Mouse (Mus musculus): Measurements from ENCODE around the gene Hcn3.

Hcn3 gene

DNA sequence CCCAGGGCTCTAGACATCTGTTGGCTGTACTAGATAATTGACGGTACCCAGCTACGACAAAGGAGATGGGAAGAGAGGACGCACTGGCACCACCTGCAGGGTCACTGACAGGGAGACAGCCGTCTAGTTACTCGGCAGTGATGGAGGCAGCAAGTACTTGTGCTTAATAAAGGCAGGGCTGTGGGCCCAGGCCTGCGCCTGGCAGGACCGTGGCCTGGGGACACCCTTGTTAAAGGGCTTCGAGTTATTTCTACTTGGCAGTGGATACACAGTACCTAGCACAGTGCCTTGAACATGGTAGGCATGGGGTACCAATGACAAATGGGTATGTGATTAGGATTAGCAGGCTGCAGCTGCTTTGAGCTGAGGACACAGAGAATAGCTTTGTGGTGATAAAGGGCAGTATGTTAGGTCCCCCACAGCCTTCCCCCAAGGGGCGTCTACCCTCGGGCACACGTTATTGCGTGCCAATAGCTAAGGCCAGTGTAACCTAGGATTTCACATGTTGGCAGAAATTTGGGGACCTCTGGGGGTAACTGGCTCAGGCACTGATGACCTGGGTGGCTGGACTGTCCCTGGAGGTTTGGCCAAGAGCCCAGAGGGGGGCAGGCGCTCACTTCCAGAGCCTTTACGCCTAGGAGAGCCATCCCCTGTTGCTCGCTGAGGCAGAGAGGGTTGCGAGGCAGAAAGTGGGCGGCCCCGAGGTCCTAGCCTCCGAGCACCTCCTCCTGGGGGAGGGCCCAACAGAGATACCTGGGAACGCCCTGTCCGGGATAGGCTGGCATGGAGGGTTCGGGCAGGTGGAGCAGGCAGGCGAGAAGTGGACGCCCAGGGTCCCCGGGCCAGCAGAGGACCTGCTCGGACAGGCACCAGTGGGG, 12.7 kb downstream of the Hcn3 start:
- DNase-seq (ENCODE audit: low spot score in 2 of 2) = peak; percentile 46 to 73

DNA sequence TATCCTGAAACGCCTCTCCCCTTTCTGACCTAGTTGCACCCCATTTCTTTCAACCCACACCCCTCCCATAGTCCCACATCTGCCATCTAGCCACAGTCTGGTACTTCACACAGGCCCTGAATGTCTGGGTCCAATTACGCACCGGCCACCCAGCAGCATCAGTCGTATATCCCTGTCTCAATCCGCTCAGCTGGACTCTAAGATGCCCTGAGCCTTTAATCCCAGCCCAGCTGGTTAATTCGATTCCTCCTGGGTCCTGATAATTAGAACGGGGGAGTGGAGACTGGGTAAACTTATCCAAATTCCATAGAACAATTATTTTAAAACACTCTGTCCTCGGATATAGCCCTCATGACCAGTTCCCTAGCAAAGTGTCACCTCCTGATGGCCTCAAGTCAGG, 14.4 kb downstream of the Hcn3 start:
- DNase-seq (ENCODE audit: low spot score in 2 of 2) = no peak

DNA sequence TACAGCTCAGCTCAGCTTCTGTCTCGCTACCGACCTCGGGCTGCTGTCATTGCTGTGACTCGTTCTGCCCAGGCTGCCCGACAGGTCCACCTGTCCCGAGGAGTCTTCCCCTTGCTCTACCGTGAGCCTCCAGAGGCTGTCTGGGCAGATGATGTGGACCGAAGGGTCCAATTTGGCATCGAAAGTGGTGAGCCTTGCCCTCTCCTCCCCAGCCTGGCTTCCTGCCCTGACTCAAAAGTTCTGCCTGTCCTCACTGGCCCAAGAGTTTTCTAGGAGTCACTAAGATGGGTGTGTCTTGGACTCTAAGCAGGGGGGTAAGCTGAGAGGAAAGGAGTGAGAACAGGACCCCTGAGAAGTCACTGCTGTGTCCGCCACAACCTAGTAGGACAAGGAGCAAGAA, 15.2 kb downstream of the Hcn3 start:
- no peak for DNase-seq (ENCODE audit: low spot score in 2 of 2)

DNA sequence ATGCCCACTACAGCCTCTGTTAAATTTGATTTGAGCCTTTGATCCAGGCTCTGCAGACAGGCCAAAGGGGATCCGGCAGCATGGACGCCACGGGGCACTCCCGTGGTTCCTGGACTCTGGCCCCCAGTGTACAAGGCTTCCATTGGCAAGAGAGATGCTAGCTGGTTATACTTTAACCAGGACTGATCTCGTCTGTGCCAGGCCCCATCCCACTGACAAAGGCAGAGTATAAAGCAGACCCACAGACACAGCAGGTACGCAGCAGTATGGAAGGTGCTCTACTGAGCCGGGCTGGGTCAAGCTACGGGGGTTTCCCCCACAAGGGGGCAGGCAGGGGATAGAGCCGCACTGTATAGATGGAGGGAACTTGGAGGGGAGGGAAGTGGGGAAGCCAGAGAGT, 23.6 kb downstream of the Hcn3 start:
- DNase-seq (ENCODE audit: low spot score in 2 of 2) = peak; percentile 54 to 74

DNA sequence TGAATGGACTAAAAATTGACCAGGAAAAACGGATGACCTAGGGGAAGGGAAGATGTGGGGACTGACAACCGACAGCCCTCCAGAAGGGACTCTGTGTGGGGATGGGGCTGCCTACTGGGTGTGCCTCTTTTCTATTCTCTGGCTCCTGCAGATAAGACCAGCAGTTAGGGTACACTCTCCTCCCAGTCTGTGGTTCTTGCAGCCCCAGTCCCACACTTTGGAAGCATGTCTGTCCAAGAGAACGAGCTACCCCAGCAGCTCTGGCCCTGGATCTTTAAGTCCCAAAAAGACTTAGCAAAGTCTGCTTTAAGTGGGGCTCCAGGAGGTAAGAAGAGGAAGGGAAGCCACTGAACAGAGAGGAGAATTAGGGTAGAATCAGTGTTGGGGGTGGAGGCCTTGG, 24.0 kb downstream of the Hcn3 start, which contains the start of gene Pklr:
Pklr (plus strand) TSS at position 185 of the 400 bp plus-strand sequence.
- no peak for DNase-seq (ENCODE audit: low spot score in 2 of 2)

DNA sequence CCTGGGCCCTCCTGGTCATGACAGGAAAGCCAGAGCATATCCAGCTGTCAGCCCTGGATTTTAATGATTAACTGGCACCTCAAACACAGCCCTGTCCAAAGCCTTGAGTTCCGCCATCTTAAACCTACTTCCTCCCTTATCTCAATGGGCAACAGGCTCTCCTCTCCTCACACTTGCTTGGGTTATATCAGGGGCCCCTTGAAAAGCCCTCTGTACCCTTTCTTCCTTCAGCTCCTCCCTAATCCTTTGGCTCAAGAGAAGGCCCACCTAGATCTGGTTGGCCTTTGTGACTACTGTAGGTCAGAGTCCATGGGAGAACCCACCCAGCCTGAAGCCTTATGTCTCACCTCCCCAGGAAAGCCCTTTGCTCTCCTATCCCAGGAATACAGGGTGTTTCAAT, 26.2 kb downstream of the Hcn3 start:
- no peak for DNase-seq (ENCODE audit: low spot score in 2 of 2)

DNA sequence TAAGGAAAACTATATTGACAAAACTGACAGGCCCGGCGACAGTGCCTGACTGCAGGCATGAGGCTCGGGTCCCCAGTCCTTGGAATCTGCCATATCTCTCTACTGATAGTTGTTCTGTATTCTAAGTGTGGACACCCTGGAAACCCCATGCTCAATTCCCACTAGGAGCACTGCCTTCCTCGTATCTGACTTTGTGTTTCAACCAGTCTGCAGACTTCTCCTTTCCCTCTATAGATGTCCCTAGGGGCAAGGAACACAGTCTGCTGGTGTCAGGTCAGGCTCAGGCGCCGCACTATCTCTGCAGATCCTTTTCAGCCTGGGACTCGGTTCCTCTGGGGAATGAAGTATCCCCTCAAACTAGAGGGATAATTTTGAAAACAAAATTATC, 26.9 kb downstream of the Hcn3 start:
- no peak for DNase-seq (ENCODE audit: low spot score in 2 of 2)

DNA sequence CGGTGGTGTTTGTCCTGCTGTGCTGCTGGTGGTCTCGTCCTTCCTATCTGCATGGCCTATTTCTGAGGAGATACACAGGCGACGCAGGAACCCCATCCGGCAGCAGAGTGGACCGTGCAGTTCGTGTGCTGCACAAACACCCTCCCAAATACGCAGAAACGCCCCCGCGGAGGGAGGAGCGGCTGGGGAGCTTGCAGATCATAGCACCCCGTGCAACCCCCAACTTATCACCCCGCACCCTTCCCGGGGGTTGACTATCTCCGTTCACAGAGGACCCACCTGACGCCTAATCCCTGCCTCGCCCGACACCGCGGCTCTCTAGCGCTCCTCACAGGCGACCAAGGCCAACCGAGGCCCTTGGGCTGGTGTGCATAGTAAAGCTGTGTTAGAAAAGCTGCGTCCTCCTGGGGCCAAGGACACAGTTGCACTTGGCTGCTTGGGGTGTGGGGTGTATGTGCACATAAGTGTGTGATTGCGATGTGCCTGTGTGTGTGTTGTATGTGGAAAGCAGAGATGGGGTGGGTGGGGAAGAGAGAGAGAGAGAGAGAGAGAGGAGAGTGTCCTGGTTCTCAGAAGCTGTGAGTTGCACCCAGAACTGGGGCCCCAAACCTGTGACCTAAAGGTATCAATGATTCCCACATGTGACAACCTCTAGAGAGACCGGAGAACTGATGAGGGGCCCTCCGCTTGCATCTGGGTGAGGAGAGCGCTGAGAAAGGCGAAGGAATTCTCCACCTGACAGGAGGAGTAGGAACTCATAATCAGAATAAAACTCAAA, 27.5 kb downstream of the Hcn3 start:
- peak; percentile 80 to 81 for DNase-seq (ENCODE audit: low spot score in 2 of 2)

DNA sequence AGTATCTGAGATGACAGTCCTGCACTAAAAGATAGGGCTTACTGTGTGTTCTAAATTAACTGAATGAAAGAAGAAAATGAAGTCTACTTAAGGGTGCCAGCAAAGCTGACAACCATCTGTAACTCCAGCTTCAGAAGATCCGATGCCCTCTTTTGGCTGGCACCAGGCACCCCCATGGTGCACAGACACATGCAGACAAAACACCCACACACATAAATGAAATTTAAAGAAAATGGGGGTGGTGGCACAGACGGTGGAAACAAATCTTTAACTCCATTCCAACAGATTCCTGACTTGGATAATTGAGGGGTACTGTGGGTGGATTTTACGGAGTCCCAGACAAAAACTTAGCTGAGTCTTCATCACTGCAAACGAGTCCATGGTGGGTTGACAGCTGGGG, 28.2 kb downstream of the Hcn3 start:
- DNase-seq (ENCODE audit: low spot score in 2 of 2) = no peak

DNA sequence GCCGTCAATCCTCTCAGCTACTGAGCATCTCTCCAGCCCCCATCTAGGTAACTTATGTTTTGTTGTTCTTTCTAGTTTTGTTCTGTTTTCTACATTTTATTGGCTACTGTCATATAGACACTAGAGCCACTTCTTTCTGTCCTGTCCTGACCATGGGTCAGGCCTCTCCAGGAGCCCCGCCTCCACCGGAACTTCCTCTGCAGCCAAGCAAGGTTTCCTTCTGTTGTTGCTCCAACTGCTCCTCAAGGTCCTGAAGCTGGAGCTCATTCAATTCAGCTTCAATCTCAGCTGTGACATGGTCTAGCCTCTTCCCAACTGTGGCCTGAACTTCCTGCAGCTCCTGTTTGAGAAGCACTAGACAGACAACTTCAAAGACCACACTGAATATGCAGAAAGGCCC, 30.1 kb downstream of the Hcn3 start:
- DNase-seq (ENCODE audit: low spot score in 2 of 2) = no peak

DNA sequence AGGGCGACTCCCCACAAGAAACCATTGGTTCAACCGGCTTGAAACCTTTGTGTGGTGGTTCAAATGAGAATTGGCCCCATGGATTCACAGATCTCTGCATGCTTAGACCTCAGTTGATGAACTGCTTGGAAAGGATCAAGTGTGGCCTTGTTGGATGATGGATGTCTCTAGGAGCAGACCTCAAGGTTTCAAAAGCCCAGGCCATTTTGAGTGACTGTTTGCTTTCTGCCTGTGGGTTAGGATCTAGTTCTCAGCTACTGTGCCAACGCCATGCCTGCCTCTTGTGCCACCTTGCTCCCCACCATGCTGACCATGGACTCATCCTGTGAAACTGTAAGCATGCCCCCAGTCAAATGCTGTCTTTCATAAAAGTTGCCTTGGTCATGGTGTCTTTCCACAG, 34.0 kb downstream of the Hcn3 start:
- no peak for DNase-seq (ENCODE audit: low spot score in 2 of 2)

DNA sequence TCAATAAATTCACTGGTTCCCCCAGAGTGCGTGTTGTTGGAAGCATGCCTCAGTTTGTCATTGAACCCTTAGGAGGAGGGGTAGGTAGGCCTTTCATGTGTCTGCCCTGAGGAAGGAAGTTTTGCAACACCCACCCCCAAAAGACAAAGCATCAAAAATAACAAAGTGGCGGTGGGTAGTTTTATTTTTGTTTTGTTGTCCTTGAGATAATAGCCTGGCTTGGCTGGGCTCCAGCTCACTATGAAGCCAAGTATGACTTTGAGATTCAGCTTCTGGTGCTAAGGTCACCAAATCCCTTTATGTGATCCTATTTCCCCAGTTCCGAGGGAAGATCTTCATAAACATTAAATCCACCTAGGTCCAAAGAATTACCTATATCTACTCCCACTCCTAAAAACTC, 35.8 kb downstream of the Hcn3 start:
- no peak for DNase-seq (ENCODE audit: low spot score in 2 of 2)

DNA sequence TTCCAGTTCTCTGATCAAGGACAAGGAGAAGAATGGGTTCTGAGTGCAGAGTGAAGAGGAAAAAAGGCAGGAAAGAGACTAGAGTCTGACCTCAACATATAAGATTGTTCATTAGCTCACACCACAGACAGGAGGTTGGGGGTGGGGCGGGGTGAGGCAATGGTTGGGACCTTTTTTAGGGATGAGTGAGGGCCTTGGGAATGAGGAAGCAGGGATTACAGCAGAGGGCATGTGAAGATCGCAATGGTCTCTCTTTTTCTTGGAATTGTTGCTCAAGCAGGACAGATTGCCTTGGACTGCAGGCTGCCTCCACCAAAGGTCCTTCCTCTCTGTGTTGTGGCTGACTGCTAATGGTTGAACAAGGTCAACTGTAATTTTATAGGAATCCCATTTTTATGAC, 36.7 kb downstream of the Hcn3 start:
- no peak for DNase-seq (ENCODE audit: low spot score in 2 of 2)

DNA sequence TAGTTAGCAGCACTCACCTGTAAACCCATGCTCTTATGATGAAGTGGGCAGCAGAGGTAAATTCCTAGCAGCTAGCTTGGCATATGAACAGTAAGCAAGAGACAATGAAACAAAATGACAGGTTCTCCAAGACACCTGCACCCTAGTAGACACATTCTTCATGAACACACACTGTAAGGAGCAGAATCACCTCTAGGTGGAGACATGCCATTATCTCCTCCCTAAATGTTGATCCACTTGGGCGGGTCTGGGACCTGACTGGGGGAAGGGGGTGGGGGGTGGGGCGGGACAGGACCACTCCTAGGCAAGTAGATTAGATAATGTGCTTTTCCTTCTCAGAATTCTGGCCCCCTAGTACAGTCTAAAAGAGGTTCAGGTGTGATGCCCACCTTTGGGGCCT, 44.5 kb downstream of the Hcn3 start:
- DNase-seq (ENCODE audit: low spot score in 2 of 2) = no peak

DNA sequence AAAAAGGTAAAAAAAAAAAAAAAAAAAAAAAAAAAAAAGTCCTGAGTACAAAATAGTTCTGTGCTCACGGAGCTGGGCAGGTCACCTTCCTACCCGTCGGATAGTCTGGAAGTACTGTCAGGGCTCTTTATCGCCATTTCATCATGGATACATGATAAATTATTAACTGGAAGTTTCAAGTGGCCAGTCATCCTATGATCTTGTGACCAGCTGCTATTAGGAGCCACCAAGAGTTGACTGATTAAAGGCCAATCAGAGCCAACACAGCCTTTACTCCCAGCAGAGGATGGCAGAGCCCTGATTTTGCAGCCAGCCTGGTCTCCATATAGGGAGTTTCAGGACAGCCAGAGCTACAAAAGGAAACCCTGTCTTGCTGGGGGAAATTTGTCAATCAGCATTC, 46.9 kb downstream of the Hcn3 start:
- DNase-seq (ENCODE audit: low spot score in 2 of 2) = no peak

DNA sequence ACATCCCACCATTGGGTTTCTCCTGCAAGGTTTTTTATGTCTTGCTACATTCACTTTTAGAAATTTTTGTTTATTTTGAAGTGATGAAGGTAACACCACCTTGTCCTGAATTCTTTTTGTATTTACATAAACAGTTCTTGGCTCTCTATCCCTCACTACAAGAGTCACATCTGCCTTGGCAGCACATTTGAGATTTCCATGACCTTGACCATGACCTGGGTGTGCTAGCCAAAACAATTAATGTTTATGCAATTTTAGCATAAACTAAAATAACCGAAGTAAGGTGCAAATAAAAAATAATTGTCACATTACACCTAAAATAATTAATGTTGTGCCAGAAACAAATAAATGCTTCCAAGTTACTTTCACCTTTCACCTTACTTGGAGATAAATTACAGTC, 51.9 kb downstream of the Hcn3 start:
- DNase-seq (ENCODE audit: low spot score in 2 of 2) = no peak

DNA sequence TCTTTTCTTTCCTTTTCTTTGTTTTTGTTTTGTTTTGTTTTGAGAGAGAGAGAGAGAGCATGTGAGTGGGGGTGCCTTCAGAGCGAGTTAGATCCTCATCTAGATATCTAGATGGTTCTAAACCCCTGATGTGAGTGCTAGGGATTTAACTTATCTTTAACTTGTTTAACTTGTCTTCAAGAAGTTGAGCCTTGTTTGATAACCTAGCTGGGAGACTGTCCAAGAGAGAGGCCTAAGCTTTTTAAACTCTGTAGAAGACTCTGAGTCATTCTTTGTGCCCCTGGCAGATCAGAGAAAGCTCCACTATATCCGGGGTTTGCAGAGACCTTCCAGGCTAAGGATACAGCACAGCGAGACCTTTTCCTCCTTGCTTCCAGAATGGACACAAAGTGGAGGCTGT, 52.5 kb downstream of the Hcn3 start:
- no peak for DNase-seq (ENCODE audit: low spot score in 2 of 2)

DNA sequence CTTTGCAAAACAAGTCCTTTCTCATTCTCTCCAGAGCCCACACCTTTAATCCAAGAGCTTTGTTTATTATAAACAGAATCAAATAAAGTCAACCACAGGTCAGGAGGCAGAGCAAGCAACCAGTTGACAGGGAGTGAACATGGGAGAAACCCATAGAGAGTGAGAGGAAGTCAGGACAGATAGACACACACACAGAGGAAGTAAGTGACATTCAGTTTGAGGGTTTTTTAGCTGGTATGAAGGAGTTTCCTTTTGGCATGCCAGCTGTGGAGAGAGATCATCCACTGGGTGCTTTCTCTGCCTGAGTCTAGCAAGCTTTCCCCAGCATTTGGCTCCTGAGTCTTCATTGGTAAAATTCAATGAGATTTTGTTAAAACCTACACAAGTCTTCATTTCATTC, 53.1 kb downstream of the Hcn3 start:
- no peak for DNase-seq (ENCODE audit: low spot score in 2 of 2)

DNA sequence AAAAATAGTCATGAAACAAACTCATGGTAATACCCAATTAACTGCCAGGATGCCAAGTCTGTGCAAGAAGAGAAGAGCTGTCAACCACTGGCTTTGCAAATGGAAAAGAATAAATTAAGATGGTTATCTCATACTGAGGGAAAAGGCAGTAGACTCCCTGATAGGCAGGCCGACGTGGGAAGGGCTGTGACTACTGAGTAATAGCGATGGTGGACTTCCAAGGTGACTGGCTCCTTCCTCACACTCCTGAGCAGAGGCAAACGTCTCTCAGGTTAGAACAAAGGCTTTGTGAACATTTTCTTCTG, 56.8 kb downstream of the Hcn3 start:
- no peak for DNase-seq (ENCODE audit: low spot score in 2 of 2)

DNA sequence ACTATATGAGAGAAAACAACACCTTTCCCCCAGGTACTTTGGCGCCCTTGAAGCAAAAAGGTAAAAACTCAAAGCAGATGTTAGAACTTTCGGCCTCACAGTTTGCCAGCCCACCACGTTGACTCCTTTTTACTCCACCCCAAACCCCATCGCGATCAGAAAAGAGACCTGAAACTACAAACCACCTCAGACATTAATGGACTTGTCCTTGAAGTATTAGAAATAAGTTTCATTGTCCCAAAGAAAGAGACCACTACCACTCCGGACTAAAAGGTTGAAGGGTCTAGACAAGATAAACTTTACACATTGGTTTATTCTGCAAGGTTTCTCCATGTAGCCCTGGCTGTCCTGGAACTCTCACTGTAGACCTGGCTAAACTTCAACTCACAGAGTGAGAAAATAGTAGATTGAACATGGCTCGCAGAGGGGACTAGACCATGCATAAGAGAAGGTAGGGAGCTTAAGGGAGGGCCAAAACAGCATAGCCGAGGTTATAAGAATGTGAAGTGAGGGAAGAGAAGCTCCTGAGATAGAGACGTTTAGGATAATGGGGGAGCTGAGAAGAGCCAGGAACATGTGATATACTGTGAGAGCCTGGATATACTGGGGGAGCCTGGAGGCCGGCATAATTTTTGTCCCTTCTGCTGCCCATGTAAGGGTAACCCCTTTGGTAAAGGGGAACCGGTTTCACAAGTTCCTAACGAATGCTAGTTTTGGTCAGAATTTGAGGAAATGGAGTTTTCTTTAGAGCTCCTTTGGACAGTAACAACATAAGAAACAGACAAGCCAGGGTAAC, 57.3 kb downstream of the Hcn3 start:
- no peak for DNase-seq (ENCODE audit: low spot score in 2 of 2)

DNA sequence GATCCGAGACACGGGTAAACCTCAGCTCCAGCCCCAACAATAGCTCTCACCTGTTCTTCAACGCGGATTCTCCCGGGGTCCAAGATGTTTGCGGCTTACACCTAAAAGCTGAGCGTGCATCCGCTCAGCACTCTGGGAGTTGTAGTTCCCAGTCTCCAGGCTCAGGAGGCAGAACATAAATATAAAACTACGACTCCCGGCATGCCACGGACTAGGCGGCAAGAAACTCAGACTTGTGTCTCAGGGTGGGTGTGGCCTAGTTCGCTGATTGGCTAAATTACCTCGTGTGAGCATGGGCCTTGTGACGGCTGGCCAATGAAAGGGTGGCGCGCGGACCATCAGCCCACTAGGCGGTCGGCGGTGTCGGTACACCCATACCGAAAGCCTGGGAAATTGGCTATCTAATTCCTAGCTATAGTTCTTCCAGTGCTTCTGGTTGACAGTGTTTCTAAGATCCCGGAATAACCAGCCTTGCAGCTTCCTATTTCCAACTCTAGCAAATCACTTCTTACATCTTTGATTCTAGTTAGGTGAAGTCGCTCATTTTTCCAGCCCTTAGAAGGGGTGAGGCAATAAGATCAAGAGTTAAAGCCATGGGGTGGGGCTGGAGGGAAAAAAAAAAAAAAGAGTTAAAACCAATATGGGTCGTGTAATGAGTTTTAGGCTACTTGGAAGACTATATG, 58.0 kb downstream of the Hcn3 start, which contains the start of gene Fdps:
Fdps (minus strand) TSS at position 148 of the 683 bp plus-strand sequence.
- DNase-seq (ENCODE audit: low spot score in 2 of 2) = peak; percentile 94 to 95

DNA sequence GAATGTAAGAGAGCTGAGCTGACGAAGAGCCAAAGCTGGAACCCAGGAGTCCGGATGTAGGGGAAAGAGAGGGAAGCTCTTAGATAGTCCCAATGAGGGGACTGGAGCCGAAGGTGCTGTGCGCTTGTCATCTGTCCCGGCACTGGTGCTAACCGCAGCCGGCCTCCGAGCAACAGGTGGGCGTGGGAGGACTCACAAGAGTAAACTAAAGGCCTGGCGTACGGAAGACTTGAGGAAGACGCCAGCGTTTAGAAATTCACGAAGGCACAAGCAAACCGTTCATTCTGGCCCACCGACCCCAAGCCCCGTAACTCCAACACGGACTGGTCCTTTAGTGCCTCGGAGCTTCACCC, 58.6 kb downstream of the Hcn3 start:
- no peak for DNase-seq (ENCODE audit: low spot score in 2 of 2)

Data from spleen, postnatal 4 days (tissue).